Mouse (Mus musculus) cerebellum, adult 9-10 months (tissue): ENCODE data around the gene Grpel1.

Experiments used
- DNase-seq: peaks from one replicate; pipeline ENCODE4 v3.0.0; 2022

Grpel1 gene

DNA sequence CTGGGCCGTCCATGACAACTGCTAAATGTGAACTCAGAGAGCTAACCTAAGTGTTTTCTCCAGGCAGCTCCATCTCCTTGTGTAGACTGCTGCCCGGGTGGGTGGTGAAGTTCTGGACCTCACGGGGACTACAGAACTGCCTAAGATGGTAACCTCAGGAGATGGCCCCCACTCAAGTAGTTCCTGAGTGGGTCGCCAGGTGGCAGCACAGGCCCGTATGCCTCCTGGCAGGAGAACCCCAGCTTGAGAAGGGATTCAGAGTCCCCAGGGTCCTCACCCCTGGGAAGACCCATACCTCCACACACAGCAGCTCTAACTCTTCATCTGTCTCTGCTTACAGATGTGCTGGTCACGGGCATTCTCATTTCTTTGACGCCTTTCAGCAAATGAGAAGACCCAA, 2.0 kb upstream of the Grpel1 start:
- DNase-seq: peak; percentile 80

DNA sequence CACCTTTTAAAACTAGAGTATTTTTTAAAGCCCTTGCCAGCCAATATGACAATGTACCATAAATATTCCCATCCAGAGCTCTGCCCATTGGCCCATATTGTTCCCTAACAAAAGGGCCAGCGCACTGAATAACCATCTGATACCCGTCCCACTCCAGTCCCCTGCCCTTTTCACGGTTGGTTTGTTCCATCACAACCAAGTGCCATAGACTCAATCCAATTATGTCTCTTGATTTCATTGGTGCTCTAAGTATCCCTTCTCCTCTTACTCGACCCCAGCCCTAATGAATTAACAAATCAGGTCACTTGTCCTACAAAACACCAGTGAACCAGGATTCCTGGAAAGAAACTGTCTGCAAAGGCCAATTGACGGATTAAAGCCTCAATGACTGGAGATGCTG, 1.4 kb upstream of the Grpel1 start:
- no peak for DNase-seq

DNA sequence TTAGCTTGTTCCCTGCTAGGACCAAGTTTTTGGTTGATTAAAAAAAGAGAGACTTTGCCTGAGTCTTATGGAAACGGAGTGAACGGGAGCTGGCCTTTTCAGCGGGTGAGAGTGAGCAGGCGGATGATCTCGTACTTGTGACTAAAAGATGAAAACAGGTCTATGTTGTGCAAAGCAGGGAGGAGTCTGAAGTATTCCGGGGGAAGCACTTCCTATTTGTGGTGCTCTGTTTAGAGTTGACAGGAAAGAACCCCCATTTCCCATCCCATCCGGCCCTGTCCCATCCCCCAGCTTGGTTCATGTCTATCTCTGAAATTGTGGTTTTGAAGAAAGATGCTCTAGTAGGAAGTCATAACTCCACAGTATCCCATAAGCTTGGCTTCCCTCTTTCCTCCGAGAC, 1.1 kb downstream of the Grpel1 start:
- no peak for DNase-seq

DNA sequence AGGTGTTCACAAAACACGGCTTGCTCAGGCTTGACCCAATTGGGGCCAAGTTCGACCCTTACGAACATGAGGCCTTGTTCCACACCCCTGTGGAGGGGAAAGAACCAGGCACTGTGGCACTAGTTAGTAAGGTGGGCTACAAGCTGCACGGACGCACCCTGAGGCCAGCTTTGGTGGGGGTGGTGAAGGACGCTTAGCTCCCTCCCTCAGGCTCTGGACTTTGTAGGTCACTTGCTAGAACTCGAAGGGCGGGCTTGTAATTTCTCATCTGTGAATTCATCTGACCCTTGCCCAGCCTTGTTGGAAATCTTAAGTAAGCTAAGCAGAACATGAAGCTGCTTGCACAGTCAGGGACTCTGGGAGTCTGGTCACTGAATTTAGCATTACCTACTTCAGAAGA, 6.4 kb downstream of the Grpel1 start:
- no peak for DNase-seq

DNA sequence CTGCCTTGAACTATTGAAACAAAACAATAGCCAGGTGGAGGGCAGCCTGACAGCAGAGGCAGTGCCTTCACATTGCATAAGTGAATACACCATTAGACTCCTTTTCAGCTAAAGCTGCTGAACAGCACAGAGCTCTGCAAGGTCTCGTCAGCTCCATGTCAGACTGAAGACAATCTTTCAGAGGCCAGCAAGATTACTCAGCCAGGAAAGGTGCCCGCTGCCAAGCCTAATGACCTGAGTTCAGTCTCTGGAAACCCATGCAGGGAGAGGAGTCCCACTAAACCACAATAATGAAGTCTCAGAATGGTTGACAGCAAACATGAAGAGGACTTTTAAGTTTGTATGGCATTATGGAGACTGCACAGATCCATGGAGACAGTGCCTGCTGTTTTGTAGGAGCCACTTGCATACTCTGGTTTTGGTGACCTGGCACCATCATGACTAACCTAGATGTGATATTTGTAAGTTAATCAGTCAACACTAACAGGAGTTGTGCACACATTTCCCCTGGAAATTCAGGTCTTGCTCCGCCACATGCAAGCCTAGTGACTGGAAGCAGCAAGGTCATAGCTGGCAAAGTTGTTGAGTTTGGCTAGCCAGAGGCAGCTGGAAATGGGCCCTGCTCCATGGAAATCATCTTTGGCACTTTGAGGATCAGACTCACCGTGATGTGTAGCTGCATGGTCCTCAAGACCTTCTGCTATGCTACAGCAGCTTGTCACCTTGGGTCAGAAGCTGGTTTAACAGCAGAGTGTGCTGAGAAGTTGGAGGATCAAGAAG, 8.3 kb downstream of the Grpel1 start:
- DNase-seq: no peak

DNA sequence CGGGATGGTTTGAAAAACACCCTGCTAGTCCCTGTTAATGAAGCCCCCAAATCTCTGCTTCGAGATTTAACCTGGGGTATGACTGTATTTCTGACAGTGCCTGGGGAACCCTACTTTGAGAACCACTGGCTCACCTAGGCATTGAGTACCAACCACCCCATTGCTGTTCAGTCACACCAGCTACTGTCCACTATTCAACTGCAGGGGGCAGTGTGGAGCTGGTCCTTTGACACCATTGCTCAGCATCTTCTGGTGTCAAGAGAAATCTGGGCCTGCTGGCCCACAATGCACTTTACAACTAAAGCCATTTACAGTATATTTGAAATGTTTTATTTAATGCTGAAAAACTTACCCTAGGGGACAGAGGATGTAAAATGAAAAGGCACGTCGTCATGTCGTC, 9.5 kb downstream of the Grpel1 start:
- peak; percentile 74 for DNase-seq

DNA sequence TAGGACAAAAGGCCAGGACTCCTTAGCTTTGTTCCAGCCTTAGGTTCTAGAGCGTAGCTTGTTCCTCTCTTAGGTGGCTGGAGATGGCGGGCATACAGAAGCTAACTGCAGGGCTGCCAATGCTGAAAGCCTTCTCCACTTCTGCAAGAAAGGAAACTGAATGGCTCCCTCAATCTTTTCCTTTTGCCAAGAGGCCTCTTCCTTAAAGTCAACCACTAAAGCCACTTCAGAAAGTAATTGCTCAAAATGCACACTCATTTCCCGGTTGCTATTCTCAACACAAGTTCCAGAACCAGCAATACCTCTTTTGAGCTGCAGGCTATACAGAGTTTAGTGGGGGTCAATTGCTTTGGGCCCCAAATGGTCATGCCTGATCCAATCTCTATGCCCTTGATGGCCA, 12.7 kb downstream of the Grpel1 start:
- DNase-seq: no peak

DNA sequence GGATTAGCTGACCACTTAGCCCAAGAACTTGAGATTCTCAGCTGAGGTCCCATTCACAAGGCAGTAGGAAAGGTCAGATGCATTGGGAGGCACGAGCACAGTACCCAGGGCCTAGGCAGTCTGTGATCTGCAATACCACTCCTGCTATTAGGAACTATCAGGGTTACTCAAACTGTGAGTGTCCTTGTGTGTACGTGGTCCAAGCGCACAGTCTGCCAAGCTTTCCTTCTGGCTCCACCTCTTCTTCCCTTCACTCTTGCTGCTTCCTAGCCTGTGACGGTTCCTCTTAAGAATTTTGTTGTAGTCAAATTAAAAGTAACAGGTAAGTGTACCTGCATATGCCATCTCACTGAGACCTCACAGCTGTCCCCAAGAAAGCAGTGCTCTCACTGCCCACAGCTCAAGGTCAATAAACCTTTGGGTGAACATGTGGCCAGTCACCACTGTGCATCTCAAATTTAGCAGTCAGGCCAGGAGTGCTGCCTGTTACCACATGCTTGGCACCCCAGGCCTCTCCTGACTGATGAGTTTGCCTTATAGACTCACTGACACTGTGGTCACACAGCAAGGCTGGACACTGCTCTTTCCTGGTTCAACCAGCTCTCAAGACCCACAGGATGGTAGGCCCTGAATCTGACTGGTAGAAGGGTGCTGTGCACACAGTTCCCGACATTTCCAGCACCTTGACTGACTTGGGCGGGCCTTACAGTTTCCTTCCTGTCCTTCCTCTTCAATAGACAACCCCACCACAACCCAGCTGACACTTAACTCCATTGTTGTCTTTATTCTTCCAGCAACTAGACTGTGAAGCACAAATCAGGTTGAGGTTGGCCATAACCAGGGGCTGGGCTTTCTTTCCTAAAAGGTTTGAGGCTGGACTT, 14.0 kb downstream of the Grpel1 start:
- no peak for DNase-seq

DNA sequence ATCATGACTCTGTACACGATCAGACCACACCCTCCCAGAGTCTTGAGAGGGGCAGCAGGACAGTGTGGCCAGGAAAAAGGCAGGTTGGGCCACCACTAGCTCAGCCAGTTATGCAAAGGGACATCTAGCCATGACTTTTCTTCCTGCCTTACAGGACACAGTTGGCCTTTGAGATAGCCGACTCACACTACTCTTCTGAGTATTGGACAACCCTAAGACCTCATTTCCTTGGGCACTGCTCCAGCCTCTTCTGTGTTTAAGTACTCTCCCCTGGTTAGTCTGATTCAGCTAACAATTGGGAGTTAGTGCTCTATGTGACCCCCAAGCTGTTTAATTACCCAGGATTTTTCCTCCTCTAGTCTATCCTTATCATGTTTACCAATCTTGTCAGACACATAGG, 14.9 kb downstream of the Grpel1 start:
- DNase-seq: no peak

DNA sequence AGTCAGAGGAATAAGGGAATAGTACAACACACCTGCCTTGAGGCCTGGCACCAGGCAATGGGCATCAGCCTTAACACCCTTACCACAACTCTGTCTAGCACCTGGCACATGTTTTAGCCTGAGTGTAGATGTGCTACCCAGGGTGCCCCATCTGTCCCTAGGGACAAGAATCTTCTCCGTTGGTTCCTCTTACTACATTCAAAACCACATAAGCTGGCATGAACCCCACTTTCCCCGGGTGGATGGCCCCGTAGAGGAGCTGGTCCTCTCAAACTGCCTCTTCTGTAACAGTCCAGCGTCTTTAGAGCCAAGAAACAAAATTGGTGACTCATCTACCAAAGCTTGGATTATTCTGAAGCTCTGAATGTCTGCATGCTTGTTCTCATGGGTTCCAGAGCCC, 15.6 kb downstream of the Grpel1 start:
- DNase-seq: no peak

DNA sequence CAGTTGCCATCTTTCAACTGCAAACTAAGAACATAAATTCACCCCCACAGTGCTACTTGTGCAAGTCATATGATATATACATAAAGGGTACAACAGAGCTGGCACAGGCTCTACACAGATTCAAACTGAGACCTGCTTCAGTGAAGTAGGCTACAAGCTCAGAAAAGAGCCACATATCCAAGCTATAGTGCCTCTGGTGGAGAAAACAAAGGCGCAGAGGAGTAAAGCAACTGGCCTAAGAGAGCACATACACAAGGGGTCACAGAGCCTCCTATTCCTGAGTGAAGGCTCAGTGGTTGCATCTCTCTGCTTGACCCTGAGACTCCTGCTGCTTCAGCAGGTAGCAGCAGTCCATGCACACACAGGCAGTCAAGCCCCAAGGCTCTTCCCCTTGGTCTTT, 16.3 kb downstream of the Grpel1 start:
- no peak for DNase-seq

DNA sequence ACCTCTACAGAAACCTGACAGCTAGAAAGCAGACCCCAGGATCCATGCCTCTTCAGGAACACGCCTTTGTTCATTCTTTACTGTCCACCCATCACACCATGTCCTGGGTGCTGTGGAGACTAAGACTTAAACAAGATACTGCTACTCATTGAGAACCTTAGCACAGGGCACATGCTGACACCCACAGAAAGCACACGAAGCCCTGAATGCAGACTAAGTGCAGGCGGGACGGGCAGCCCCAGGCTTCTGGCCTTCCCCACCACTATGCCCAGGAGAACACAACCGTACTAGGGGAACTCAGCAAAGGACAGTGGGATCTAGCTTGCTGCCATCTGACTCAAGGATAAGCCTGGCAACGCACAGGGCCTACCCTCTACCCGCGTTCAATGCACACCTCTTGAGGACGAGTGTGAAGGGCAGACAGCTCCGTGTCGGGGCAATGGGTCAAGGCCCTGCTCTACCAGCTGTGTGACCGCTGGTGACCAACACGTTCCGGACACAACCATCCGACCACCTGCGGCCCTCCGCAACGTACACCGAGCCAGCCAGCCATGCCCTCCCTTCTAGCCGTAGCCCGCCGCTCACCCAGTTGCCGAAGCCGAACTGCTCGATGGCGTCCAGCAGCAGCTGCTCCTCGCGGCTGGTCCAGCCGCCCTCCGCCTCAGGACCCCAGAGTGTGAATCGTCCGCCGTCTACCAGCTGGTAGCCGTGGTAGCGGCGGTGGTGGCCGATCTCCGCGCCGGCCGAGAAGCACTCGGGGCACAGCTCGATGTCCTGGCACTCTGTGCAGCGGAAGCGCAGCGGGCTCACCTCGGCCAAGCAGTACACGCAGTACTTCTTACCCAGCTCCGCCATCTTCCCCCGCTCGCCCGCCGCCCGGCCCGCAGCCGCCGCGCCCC, 18.7 kb downstream of the Grpel1 start:
- peak; percentile 58 for DNase-seq

DNA sequence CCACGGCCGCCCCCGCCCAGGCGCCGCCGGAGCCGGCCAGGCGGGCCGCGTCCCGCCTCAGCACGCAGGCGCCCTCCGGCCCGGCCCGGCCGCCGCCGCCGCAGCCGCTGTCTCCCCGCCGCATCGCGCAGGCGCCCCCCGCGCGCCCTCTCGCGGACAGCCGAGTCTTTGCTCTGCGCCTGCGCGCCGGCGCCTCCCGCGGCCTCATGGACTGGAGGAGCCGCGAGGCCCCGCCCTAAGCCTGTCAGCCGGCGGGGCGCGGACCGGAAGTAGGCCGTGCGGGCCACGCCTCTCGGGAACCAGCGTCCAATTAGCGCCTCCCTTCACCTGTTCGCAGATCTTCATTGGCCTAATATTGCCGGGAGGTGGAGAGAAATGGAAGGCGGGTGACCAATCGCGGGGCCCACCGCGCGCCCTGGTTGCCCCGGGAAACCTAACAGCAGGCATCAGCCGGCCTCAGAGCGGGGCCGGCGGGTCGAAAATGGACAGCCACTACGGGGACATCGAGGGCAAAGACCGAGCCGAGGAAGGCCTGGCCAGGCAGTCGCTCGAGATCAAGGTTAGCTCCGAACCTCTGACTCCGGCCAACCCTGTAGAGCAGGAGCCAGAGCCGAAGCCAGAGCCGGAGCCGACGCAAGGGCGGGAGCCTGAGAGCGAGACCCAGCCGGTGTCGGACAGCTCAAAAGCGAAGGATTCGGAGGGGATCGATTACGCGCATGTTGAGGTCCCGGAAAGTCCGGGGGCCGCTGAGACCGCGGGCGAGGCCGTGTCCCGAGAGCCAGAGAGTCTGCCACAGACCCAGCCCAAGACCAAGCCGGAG, 19.6 kb downstream of the Grpel1 start, which contains the start of the genes Tada2b and Ccdc96:
TSS of gene Tada2b (minus strand) at position 115 of the 820 bp plus-strand sequence.
TSS of gene Ccdc96 (plus strand) at position 418 of the 820 bp plus-strand sequence.
- peak; percentile 99 for DNase-seq

DNA sequence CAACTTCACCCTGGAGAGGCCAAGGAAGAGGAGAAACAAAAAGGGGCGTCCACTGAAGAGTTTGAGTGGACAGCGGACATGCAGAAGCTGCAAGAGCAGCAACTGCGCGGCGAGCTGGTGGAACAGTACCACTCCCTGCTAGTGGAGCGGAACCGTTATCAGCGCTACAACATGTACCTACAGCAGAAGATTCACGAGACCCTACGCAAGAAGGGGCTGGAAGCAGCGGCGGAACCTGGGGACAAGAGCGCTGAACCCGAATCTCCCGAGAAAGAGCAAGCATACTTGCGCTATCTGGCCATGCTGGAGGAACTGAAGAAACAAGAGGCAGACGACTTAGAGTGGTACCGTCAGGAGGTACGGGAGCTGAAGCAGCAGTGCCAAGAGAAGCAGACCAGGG, 20.5 kb downstream of the Grpel1 start:
- DNase-seq: no peak

DNA sequence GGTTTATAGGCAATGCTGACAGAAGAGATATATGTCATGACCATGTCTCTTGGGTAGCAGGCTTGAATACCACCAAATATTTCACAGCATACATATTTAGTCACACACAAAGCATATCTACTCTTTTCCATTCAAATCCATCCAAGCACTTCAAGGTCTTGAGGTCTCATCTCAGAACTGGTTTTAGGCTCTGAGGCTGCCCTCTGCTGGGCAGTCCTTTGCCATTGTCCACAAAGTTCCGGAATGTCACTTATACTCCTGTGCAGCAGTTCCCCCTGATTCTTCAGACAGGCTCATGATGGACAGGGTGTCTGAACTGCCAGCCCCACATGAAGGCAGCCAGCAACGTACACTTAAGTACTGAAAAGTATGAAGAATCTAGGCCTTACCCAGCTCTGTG, 24.4 kb downstream of the Grpel1 start:
- no peak for DNase-seq

DNA sequence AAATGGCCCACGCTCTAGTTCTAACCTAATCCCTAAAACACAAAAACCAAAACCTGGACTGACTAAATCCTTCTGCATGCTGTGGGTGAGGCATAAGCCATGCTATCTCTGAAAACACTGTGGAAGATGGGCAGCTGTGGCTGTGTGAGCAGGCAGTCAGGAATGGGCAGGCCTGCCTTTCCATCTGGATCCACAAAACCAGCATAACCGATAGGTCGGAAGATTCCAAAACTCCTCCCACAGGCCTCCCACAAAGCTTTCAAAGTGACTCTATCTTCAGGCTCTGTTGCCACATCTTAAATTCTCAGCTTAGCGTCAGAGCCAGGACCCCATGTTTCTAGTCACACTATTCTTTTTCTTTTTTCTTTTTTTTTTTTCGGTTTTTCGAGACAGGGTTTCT, 29.1 kb downstream of the Grpel1 start:
- no peak for DNase-seq

DNA sequence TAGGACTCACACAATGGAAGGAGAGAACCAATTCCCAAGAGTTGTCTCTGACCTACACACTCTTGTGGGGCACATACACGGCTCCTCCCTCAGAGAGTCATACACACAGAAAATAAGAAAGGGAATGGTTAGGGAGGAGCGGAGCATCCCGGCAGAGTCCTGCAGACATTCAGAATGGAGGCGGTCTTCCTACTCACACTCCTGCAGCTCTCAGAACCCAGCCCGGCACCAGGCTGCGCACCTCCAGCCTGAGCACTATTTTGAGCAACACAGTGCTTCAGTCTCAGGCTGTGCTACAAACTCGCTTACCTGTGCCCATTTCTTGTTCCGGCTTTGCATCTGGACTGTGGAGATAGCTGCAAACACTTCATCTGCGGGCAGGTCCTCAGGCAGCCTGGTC, 29.9 kb downstream of the Grpel1 start:
- no peak for DNase-seq

DNA sequence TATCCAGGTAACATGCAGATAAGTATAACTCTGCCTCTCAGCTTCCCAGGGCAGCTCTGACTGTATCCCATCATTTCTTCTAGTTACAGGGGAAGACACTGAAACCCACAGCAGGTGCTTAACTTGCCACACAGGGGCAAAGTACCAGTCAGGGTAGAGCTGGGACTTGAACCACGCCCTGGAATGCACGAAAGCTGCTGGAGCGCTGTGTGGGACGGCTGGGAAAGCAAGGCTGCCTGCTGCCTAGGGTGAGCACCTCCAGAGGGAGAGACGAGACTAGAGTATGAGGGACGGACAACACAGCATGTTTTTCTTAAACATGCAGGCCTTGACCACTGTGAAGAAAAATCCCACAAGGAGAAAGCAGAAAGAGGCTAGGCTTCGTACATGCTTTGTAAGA, 40.4 kb downstream of the Grpel1 start:
- DNase-seq: no peak

DNA sequence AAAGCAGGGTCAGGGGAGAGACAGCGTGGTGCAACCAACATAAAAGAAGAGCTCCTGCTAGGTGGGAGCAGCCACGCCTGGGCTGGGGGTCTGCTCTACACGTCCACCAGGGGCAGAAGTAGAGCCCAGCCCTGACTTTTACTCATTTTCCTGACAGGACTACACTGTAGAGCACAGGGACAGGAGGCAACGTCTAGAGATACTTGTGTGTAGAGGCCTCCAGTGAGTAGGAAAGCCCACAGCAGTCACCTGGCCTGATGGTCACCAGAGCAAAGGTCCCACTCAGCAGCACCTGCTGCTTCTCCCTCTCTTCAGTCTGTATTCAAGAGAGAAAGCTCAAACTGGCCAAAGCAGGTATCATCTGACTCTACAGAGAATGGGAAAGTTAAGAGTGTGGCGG, 40.8 kb downstream of the Grpel1 start:
- DNase-seq: no peak

DNA sequence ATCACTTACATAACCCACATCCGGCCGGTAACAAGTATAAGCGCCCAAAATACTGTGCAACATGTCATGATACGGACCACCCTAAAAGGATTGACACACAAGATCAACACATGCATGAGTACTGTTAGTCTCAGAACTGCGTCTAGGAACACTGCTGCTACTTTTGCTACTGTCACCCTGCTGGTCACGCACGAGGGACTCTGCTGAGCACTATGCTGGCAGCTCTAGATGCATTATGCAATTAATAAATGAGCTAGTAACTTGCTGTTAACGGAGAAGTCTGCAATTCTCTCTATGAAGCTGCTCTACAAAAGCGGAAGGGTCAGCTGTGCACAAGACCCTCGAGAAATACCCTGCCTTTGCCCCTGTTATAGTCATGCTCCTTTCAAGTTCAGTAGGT, 43.6 kb downstream of the Grpel1 start:
- no peak for DNase-seq

DNA sequence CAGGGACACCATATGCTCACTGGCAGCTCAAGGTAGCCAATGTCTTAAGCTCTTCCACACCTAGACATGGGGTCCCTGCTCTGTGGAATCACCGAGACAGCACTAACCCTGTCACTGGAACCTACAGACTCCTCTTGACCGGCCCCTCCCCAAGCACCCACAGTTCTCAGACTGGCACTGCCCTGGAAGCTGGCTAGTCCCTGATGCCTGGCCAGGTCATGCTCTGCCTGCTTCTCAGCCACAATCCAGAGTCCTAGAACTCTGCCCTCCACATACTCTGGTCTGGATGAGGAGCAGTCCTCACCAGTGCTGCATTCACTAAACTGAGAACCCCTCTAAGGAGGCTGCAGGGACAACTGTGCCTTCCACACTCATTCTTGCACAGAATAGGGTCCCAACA, 46.2 kb downstream of the Grpel1 start:
- no peak for DNase-seq

DNA sequence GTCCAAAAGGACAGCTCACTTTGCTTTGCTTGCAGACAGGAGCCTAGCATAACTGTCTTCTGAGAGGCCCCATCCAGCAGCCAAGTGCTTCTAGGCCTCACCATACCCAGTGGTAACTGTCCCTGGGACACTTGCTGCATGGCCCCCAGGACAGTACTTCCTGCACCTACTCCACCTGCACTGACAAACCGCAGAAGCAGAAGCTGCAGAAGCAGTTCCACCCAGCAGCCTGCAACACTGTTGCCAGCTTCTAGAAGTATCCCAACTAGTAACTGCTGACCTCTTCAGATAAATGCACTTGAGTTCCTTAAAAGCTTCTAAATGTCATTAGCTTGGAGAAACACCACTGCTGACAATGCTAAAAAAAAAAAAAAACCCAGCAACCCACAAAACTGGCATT, 50.3 kb downstream of the Grpel1 start:
- no peak for DNase-seq
